Mouse (Mus musculus) kidney, adult 2 months (tissue): Measurements from ENCODE around the gene Chid1.

Experiments used
- CTCF ChIP-seq: fragments of 200-500 bp; conservative IDR thresholded peaks from 2 replicates; pipeline ENCODE4 v1.5.1; 2011; ENCODE audit warnings: low read depth, mild to moderate bottlenecking, control low read depth, low read length, moderate library complexity, mixed read lengths; ENCODE audit not compliant: insufficient read depth, insufficient read length
- POLR2A ChIP-seq: fragments of 200-500 bp; IDR thresholded peaks from one replicate; pipeline ENCODE4 v1.6.1; 2011; ENCODE audit warnings: low read depth, low read length, control low read depth

- TF ChIP-seq CTCF: no peak
- TF ChIP-seq POLR2A: no peak
These were observed 57.1 kb downstream of the Chid1 start for GRCm38 (mm10) chr7:141482531-141483024.
